Mouse (Mus musculus) kidney, embryonic 15.5 days (tissue): ENCODE results near the gene Sult6b2. TPM values are rescaled to one million over a fixed set of nuclear protein-coding genes. Genes with fewer than 3 reads are reported as not detected.

Experiments used
- ATAC-seq: fragments of 200-750 bp; cut with Nextera tagmentation; replicated peaks from 2 replicates; pipeline ENCODE4 v1.8.0; 2017; ENCODE audit warnings: moderate TSS enrichment; ENCODE audit not compliant: low FRiP score
- H3K27ac ChIP-seq: fragments of 300-500 bp; sonication (generic); 2 replicates; pipeline ENCODE4 v1.5.1; 2015; ENCODE audit warnings: mild to moderate bottlenecking, inconsistent platforms
- H3K27me3 ChIP-seq: fragments of 300-500 bp; sonication (generic); 2 replicates; pipeline ENCODE4 v1.6.1; 2015; ENCODE audit warnings: inconsistent platforms
- H3K36me3 ChIP-seq: fragments of 300-500 bp; sonication (generic); 2 replicates; pipeline ENCODE4 v1.6.1; 2015; ENCODE audit warnings: inconsistent platforms
- H3K4me1 ChIP-seq: fragments of 300-500 bp; sonication (generic); 2 replicates; pipeline ENCODE4 v1.6.1; 2015; ENCODE audit warnings: inconsistent platforms
- H3K4me2 ChIP-seq: fragments of 300-500 bp; sonication (generic); 2 replicates; pipeline ENCODE4 v1.6.1; 2015; ENCODE audit warnings: moderate library complexity, mild to moderate bottlenecking, inconsistent platforms
- H3K4me3 ChIP-seq: fragments of 300-500 bp; sonication (generic); replicated peaks from 2 replicates; pipeline ENCODE4 v1.5.1; 2015; ENCODE audit warnings: mild to moderate bottlenecking, inconsistent platforms
- H3K9ac ChIP-seq: fragments of 300-500 bp; sonication (generic); 2 replicates; pipeline ENCODE4 v1.6.1; 2015; ENCODE audit warnings: mild to moderate bottlenecking, inconsistent platforms
- H3K9me3 ChIP-seq: fragments of 300-500 bp; sonication (generic); replicated peaks from 2 replicates; pipeline ENCODE4 v1.6.1; 2016; ENCODE audit warnings: inconsistent platforms
- WGBS: fragments of 180-500 bp; shearing (Covaris S2); methylation state at CpG from one replicate; pipeline ENCODE4 v1.1.7; 2015; ENCODE audit warnings: mixed read lengths; 5-methylcytosine and 5-hydroxymethylcytosine counted together
- polyA plus RNA-seq: library from polyadenylated mRNA; unstranded; fragments of >200 nt; fragmentation: Nextera tagmentation; extraction: Ambion mirVana; gene quantifications from 2 replicates; pipeline ENCODE4 v1.2.1, GENCODE M21; 2015

Gene Sult6b2
- polyA plus RNA-seq, 1 experiment from 2014 or later: not detected

- Histone ChIP-seq H3K4me3 (no peak overlapping the region), H3K27ac (no peak overlapping the region), H3K36me3 (peaks cover 82% of the 10 kb centered on the region), H3K27me3 (no peaks in the 10 kb centered on the region), H3K4me1 (no peaks in the 10 kb centered on the region), H3K9me3 (no peaks in the 10 kb centered on the region), H3K4me2 (no peak overlapping the region), H3K9ac (no peak overlapping the region)
- WGBS: 55% methylated on average over 9 of the region's 9 CpGs
- ATAC-seq: peak; percentile 72
Observed at GRCm38 (mm10) chr6:142767305-142767704, 37.0 kb downstream of the Sult6b2 start.

DNA sequence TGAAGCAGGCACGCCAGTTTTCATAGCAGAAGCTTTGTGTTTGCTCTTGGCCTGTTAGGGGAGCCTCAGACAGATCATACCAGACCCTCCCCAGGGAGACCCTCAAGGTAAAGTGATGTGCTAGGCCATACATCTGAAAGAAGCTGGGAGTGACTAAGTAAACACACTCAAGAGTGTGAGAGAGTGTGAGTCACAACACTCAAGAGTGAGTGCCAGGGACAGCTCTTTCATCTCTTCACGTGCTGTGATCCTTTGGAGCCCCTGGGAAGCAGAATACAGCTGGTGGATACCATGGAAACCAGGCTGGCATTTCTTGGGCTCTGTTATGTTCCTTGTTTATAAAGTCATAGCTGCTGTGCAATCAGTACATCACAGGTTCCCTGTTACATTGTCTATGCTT is 39.4 kb downstream of the Sult6b2 start:
- Histone ChIP-seq H3K4me1 (no peaks in the 10 kb centered on the region), H3K4me2 (no peak overlapping the region), H3K4me3 (no peak overlapping the region), H3K27me3 (no peaks in the 10 kb centered on the region), H3K36me3 (peaks cover 66% of the 10 kb centered on the region), H3K27ac (no peak overlapping the region), H3K9me3 (no peaks in the 10 kb centered on the region), H3K9ac (no peak overlapping the region)
- 66% methylated on average over 2 of the region's 2 CpGs for WGBS
- no peak for ATAC-seq

DNA sequence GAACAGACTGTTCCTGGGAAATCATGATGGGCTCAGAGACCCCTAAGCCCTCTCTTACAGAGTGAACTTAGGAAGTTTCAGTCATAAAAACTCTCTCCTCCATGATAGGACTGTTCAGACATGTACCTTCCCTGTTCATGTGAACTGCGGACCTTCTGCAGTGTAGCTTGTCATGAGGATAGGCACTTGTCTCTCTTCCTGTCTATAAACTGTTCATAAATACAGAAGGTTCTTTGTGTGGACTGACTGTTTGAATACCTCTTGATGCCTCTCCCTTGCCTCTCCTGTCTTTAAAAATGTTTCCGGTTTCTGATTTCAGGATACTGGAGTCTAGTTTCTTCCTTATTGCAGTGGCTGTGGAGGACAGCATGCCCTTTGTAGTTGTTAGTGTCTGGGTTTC is 44.7 kb downstream of the Sult6b2 start:
- WGBS: 78% methylated on average over 2 of the region's 2 CpGs
- H3K36me3 ChIP-seq: peaks cover 24% of the 10 kb centered on the region
- peaks cover 14% of the 10 kb centered on the region for H3K4me1 ChIP-seq
- no peak for ATAC-seq
- H3K9me3 ChIP-seq: no peaks in the 10 kb centered on the region
- no peak overlapping the region for H3K27ac ChIP-seq
- peaks cover 12% of the 10 kb centered on the region for H3K27me3 ChIP-seq
- no peak overlapping the region for H3K4me3 ChIP-seq
- no peak overlapping the region for H3K4me2 ChIP-seq
- H3K9ac ChIP-seq: no peak overlapping the region

GRCm38 (mm10) chr6:142758562-142758961 is 45.7 kb downstream of the Sult6b2 start:
- no peak overlapping the region for H3K4me3 ChIP-seq

GRCm38 (mm10) chr6:142757976-142758375 is 46.3 kb downstream of the Sult6b2 start:
- H3K36me3 ChIP-seq: peaks cover 17% of the 10 kb centered on the region
- peak overlapping the region; percentile 66 for H3K4me2 ChIP-seq
- H3K9ac ChIP-seq: no peak overlapping the region
- peaks cover 21% of the 10 kb centered on the region for H3K27me3 ChIP-seq
- ATAC-seq: no peak
- 88% methylated on average over 6 of the region's 6 CpGs for WGBS
- H3K4me1 ChIP-seq: peaks cover 14% of the 10 kb centered on the region
- H3K27ac ChIP-seq: peak overlapping the region; percentile 24; the same call in 1 of the 2 replicates
- peak overlapping the region; percentile 65 for H3K4me3 ChIP-seq
- H3K9me3 ChIP-seq: no peaks in the 10 kb centered on the region

More at GRCm38 (mm10) chr6:142758562-142758961, 45.7 kb downstream of the Sult6b2 start:
- Histone ChIP-seq H3K36me3 (peaks cover 17% of the 10 kb centered on the region), H3K9ac (no peak overlapping the region), H3K27me3 (peaks cover 16% of the 10 kb centered on the region), H3K9me3 (no peaks in the 10 kb centered on the region), H3K4me2 (0 out of 2 replicates have a peak overlapping the region, but pooled peaks have one; percentile 66), H3K4me1 (peaks cover 14% of the 10 kb centered on the region), H3K27ac (no peak overlapping the region)
- WGBS: 93% methylated on average over 6 of the region's 6 CpGs
- ATAC-seq: no peak

GRCm38 (mm10) chr6:142757334-142757965 is 46.9 kb downstream of the Sult6b2 start:
- Histone ChIP-seq H3K9ac (peak overlapping the region; percentile 66), H3K4me3 (peak overlapping the region; percentile 65), H3K27ac (peak overlapping the region; percentile 56; the same call in 1 of the 2 replicates), H3K27me3 (peaks cover 24% of the 10 kb centered on the region), H3K4me1 (peaks cover 14% of the 10 kb centered on the region), H3K9me3 (no peaks in the 10 kb centered on the region), H3K4me2 (peak overlapping the region; percentile 66), H3K36me3 (peaks cover 17% of the 10 kb centered on the region)
- 40% methylated on average over 10 of the region's 10 CpGs for WGBS
- ATAC-seq: no peak

- Histone ChIP-seq H3K4me3 (peak within 1 kb of the TSS; percentile 65), H3K9ac (peak within 1 kb of the TSS; percentile 66), H3K4me1 (peaks cover 14% of the 10 kb centered on the region), H3K4me2 (peak within 1 kb of the TSS; percentile 66), H3K36me3 (peaks cover 17% of the 10 kb centered on the region), H3K27me3 (peaks cover 24% of the 10 kb centered on the region), H3K27ac (peak within 1 kb of the TSS; percentile 56), H3K9me3 (no peaks in the 10 kb centered on the region)
- ATAC-seq: peak; percentile 98
- WGBS: under 1% methylated on average over 68 of the region's 68 CpGs
Observed at GRCm38 (mm10) chr6:142756507-142757333, 47.6 kb downstream of the Sult6b2 start, which contains the start of gene Cmas. TSS of gene Cmas (plus strand) at chr6:142756686.

- Histone ChIP-seq H3K27ac (no peak overlapping the region), H3K9me3 (no peaks in the 10 kb centered on the region), H3K4me3 (no peak overlapping the region), H3K4me1 (peaks cover 4% of the 10 kb centered on the region), H3K4me2 (no peak overlapping the region), H3K27me3 (peaks cover 24% of the 10 kb centered on the region), H3K9ac (no peak overlapping the region), H3K36me3 (no peaks in the 10 kb centered on the region)
- no peak for ATAC-seq
- WGBS: 38% methylated on average over 14 of the region's 14 CpGs
Observed at GRCm38 (mm10) chr6:142752331-142753246, 51.7 kb downstream of the Sult6b2 start.

DNA sequence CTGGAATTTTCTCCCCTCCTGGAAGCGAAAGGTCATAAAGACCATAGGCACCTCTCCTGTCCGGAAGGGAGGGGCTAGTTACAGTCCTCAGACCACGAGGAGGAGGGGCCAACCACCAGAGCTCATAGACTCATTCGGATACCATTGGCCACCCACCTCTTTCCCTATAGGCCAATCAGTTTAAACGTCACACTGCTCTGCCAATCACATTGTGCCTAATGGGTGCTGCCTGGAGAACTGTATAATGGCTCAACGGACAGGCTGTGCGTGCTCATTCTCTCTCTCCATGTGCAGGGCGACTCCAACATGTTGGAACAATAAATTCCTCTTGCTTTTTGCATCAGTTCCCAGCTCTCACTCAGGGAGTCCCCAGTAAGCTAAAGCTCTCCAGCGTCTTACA is 52.9 kb downstream of the Sult6b2 start:
- Histone ChIP-seq H3K27me3 (peaks cover 24% of the 10 kb centered on the region), H3K9ac (no peak overlapping the region), H3K27ac (no peak overlapping the region), H3K4me3 (no peak overlapping the region), H3K36me3 (no peaks in the 10 kb centered on the region), H3K9me3 (no peaks in the 10 kb centered on the region), H3K4me2 (0 out of 2 replicates have a peak overlapping the region, but pooled peaks have one; percentile 3), H3K4me1 (no peaks in the 10 kb centered on the region)
- ATAC-seq: peak; percentile 52
- 49% methylated on average over 9 of the region's 9 CpGs for WGBS

DNA sequence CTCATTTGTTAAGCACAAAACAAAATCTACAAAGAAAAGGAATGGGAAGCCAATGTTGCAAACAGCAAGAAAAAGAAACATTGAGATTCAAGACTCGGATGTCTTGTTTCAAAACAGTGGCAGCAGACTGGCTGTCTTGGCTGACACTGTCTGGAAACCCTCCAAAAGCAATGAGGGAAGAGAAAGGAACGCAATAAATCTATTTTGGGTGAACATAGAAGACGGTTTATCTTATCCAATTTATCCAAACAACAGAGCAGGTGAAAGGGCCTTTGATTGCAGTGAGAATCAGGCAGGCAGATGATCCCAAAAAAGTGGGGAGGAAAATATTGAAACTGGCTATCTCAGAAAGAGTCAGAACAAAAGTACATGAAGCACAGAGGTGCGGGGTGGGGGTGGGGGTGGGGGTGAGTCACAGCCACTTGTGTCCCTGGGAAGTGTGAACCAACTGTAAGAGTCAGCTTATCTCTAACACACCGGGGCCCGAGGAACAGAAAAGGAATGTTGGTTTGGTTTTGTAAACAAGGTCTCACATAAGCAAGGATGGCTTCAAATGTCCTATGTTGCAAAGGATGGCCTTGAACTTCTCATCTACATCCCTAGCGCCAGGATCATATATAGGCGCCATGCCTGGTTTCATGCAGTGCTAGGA is 56.1 kb downstream of the Sult6b2 start:
- 63% methylated on average over 8 of the region's 8 CpGs for WGBS
- no peaks in the 10 kb centered on the region for H3K36me3 ChIP-seq

DNA sequence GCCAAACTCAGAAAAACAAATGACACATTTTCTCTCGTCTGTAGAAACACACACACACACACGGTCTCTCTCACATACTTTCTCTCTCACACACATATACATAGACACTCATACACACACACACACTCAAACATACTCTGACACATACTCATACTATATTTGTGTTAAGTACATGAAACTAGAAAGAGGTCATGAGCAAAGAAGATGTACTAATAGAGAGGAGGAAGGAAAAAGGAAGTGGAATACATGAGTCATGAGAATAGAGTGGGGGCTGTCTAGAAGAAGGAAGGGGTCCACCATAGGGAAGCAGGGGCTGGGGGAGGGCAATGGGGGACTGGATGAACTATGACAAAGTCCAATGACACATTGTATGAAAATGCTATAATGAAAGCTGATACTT is 57.1 kb downstream of the Sult6b2 start:
- Histone ChIP-seq H3K4me3 (no peak overlapping the region), H3K36me3 (no peaks in the 10 kb centered on the region), H3K4me1 (no peaks in the 10 kb centered on the region), H3K9ac (no peak overlapping the region), H3K27me3 (no peaks in the 10 kb centered on the region), H3K9me3 (no peaks in the 10 kb centered on the region), H3K4me2 (no peak overlapping the region), H3K27ac (no peak overlapping the region)
- ATAC-seq: no peak
- WGBS: 80% methylated on average over 2 of the region's 2 CpGs

More for the DNA sequence above, 56.1 kb downstream of the Sult6b2 start:
- no peak overlapping the region for H3K4me3 ChIP-seq
- ATAC-seq: no peak
- H3K4me1 ChIP-seq: no peaks in the 10 kb centered on the region
- peaks cover 5% of the 10 kb centered on the region; the same call in 1 of the 2 replicates for H3K27me3 ChIP-seq
- H3K27ac ChIP-seq: no peak overlapping the region
- no peaks in the 10 kb centered on the region for H3K9me3 ChIP-seq
- H3K9ac ChIP-seq: no peak overlapping the region
- no peak overlapping the region for H3K4me2 ChIP-seq
